Mouse (Mus musculus): ENCODE measurements around the gene Shisa2.

DNA sequence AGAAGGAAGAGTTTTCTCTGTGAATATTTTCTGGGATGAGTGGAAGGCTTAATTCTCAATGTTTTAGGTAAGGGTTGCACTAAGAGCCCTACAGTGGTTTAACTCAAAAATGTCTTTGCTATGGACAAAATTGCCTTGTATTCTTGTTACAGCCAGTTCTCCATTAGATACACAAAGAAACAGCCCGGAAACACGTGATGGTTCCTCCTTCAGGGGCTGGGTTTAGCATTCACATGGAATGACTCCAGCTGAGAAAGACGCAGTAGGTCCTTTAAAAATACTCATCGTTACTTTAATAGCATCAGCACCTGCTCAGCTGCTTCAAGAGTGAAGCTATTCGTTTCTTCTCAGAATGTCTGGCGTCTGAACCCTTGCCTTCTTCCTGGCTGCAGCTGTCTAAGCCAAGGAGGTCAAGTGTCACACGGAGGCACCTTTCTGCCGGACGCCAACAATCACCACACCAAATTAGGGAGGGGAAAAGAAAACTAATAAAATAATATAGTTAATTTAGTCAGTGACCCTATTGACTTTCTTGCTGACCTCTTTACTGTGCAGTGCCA is 702 bp upstream of the Shisa2 start:
- no peak for TF ChIP-seq CTCF (IDR thresholded peaks at IDR 0.05; ENCODE audit: extremely low read depth, insufficient read depth, low read length)
- no peak for TF ChIP-seq POLR2A (IDR thresholded peaks at IDR 0.05; ENCODE audit: extremely low read depth, insufficient read depth, low read length)
